Mouse (Mus musculus) heart, adult 11 months (tissue): Measurements from ENCODE around the gene Usp15.

ENCODE experiments used
- DNase-seq: peaks from one replicate; pipeline ENCODE4 v3.0.0; 2022

The Usp15 gene

DNA sequence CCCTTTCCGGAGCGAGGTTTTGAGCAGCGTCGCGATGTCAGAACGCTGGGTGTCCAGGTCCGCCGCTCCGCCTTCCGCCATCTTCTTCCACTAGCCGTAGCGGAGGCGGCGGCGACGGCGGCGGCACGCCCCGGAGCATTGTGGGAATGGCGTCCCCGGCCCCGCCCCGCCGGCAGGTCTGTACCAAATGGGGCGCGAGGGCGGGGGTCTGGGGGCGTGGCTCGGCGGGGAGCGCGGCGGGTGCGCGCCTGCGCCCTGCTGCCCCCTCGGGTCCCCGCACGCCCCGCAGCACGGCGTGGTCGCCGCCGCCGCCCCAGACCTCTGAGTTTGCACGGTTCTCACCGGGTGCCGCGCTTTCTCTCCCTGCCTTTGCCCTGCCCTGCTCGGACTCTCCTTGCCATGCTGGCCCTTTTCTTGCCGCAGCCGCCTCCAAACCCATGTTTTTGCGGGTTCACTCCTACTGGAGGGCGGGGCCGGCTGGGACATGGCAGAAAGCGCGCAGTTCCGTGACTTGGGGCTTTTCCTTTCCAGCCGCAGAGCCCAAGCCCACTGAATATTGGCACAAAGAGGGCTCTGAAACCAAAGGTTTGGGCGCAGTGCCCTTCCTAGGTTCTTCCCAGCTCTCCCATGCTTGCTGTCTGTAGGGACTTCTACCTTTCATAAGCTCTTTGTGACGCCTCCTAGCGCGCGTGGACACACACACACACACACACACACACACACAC lies at the start of gene Usp15:
Gene Usp15, minus strand, starts transcription at position 161 of the 725 bp plus-strand sequence.
- DNase-seq = peak; percentile 99

DNA sequence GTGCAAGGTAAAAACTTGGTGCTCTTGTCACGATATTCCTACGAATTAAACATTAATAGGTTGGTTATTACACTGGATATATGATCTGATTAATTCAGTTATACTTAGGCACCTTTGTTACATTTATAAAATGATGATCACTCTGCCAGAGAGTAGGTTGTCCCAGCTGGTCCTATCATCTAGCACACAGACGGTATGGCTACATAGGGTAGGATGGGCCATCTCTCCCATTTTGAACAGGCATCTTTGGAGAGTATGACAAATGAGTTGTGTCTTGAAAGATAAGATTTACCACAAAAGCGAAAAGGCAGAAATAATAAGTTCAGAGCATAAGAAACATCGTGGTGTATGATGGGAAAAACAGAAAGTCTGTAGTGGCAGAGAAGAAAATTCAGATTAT lies 32.6 kb upstream of the Usp15 start:
- no peak for DNase-seq

DNA sequence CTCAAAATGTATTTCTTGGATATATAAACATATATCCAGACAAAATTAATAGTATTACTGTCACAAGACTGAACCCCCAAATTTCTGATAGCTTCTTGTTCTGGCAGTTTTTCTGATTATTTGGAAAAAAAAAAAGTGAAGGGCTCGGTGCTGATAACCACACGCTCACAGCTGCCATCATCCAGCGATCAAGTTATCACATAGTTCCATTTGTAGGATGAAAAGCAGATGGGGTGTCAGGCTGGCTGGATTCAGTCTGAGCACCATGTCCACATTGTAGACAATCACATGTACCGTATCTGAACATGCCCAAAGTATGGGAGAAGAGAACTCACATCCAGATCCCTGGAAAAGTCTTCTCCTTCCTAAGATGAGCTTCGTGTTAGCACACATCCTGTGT lies 26.0 kb upstream of the Usp15 start:
- DNase-seq = no peak

DNA sequence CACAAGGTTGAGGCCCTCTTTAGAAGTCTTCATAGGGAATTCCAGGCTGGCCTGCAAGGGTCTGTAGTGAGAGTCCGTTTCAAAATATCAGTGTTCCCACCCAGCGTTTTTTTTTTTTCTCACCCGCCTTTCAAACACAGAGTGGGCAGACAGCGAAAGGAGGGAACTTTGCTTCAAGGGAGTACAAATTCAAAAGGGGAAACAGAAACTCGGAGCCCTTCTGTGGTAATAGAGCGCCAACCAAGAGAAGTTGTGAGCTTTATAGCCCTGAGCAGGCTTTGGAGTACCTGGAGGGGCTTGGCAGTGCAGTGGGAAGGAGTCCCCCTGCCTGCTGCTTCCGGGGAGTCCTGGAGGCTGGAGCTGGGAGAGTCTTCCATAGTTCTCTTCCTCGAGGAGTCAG lies 12.7 kb upstream of the Usp15 start:
- DNase-seq = no peak

- DNase-seq = no peak
Observed at GRCm38 (mm10) chr10:123208336-123208735, 11.5 kb upstream of the Usp15 start.

- no peak for DNase-seq
Observed at GRCm38 (mm10) chr10:123206074-123206473, 9.3 kb upstream of the Usp15 start.

- DNase-seq = peak; percentile 4
Observed at GRCm38 (mm10) chr10:123205364-123205763, 8.6 kb upstream of the Usp15 start.

DNA sequence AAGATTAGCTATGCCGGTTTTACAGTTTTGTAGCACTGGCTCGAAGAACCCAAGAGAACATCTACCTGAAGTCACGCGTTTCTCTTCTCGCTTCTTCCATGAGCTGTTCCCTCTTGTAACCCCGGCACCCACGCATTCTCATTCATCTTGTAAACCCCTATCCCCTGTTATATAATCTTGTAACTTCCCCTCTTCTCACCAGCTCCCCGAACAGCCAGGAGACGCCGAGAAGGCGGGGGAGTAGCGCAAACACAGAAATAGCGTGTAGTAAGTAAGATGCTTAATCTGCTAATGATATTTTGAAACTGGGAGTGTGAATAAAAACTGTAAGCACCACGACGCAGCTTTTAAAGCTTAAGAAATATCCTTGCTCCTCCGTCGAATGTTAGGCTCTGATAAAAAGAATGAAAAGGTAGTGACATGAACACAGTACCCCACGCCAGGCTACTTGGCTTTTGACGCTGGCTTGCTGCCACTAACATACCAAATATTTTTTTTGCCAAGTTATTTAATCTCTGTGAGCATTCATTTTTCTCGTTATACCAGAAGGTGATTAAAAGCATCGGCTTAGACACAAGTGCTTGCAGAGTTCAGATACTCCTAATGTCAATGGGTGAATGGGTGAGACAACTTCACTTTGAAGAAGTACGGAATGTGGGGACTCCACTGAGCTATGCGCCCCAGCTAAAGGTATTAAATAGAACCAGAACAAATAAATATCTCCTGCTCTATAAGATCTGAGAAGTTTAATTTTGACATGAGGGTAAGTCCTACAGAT lies 5.4 kb upstream of the Usp15 start:
- peak; percentile 86 for DNase-seq

DNA sequence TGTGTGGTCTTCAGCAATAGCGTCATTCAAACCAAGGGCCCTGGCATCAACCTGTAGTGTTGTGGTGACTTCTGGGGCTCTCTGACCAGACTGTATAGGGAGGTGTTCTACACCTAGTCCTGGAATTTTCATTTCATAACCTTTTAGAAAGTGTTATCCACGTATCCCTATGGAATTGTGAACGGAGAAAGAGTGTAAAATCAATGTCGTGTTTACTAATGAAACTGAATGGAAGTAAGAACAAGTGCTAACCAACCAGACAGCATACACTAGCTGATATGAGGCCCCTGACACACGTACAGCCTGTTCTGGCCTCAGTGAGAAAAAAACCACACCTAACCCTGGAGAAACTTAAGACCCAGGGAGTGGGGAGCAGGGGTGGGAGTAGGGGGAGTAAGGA lies 4.6 kb upstream of the Usp15 start:
- no peak for DNase-seq

GRCm38 (mm10) chr10:123200996-123201395 lies 4.2 kb upstream of the Usp15 start:
- peak; percentile 83 for DNase-seq

DNA sequence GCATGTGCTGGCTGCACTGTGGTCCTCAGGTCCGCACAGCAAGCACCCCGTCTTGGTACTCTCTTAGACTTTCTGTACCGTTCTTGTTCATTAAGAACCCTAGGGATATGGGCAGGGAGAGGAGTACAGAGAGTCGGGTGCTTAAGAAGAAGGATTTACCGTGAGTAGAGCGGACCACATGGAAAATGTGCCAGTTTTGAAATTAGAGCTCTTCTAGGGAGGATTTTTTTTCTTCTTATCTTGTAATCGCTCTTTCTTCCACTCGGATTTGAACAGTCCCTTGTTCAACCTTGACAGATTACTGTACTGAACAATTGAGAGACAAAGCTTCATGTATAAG lies 3.5 kb upstream of the Usp15 start:
- DNase-seq = no peak

DNA sequence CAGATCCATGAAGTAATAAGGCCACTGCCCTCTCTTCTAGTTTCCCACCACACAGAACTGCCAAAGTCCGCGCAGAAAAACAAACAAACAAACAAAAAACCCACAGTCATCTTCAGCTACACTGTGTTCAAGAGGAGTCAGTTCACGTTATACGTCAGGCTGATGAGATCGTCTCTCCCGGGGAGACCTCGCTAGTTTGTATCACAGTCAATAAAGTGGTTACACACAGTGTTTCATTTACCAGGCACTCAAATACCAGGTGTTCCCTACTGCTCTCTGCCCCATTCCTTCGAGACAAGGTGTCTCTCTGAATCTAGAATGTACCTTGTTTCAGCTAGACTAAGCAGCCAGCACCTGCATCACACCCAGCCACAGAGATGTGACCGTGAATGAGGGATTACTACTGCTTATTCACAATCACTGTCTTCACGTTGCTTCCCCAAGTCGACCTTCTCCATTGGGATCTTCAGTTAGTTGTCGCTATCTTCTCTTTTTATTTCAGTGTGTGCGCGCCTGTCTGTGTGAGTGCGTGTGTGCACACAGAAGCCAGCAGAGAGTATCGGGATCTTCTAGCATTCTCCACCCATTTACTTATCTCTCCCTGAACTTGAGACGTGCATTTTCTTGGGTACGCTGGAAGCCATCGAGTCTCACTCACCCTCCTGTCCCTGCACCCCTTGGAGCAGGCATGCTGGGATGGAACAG lies 3.0 kb upstream of the Usp15 start:
- DNase-seq = no peak

GRCm38 (mm10) chr10:123199119-123199518 lies 2.3 kb upstream of the Usp15 start:
- no peak for DNase-seq

GRCm38 (mm10) chr10:123198183-123198582 lies 1.4 kb upstream of the Usp15 start:
- no peak for DNase-seq

DNA sequence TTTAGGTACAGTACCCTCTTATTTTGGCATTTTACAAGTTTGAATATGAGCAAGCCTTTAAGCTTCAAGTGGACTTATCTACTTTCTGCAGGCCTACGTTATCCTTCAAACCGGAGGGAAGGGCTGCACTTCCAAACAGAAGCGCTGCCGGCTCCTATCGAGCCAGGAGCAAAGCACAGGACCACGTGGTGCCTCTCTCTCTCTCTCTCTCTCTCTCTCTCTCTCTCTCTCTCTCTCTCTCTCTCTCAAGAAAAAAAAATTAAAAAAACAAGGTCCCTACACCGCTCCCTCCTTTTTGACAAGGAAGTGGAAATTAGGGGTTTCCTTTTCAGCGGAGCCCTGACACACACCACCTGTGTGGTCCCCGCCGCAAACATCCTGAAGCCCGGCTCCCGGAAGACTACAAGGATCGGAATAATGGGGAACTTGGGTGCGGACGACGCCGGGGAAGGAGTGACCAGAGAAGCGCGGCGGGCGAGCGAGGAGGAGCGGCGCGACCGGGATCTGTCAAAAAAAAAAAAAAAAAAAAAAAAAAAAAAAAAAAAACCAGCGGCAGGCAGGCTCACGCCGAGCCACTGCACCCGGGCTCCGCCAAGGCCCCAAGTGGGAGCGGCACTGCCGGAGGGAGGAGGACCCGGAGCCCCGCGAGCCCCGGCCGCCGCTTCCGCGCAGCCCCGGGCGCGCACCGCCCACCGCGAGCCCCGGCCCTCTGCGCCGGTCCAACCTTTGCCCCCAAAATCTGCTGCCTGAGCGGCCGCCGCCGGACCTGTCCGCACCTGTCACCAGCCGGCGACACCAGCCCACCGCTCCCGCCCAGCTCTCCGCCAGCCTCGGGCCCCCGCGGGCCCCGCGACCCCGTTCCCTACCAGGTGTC lies 597 bp downstream of the Usp15 start:
- no peak for DNase-seq

DNA sequence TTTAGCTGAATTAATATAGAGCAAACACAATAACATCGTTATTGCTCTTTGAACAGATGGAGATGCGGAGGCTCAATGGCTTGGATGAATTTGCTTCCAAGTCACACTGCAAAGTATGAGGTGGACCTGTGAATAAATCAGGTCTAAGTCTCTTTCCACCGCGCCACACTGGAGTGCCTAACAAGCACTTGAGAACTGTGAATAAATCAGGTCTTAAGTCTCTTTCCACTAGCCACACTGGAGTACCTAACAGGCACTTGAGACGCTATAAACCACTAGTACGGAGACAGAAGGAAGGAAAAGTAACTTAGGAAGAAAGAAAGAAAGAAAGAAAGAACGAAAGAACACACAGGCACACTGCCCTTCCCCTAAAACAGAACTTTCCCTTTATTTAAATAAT lies 1.3 kb downstream of the Usp15 start:
- no peak for DNase-seq

DNA sequence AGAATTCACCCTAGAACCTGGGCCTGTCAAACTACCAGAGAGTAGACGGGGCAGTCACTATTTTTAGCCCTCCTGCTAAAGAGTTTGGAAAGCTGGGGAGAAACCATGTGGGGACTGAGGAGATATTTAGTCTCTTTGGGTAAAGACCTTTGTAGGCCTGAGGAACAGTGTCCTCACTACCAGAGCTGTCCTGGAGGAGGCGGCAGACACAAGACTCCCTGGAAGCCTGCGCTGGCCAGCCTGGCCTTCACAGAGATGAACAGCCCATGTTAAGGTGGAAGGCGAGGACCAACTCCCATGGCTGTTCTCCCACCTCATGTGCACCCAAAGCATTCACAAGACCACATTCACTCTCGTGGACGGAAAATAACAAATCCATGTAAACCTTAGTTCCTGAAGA lies 5.8 kb downstream of the Usp15 start:
- no peak for DNase-seq

- peak; percentile 79 for DNase-seq
Observed at GRCm38 (mm10) chr10:123187337-123187736, 9.5 kb downstream of the Usp15 start.

GRCm38 (mm10) chr10:123185907-123186306 lies 10.9 kb downstream of the Usp15 start:
- DNase-seq = no peak

DNA sequence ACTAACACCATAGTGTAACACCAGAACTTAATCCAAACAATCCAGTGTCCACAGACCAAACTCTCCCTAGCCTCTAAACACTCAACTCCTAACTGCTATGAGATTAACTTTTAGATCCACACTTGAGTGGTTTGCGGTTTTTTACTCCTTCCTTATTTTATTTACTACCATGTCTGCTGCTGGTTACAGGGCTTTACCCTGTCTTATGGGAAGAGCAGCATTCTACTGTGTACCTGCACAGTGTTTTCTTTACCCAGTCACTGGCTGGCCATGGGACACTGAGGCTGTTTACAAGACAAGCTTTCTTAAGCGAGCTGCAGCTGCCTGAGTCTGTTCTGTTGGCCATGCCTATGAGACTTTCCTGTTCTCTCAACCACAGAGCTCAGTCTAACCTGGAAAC lies 13.1 kb downstream of the Usp15 start:
- DNase-seq = no peak

GRCm38 (mm10) chr10:123183243-123183642 lies 13.6 kb downstream of the Usp15 start:
- DNase-seq = peak; percentile 93

DNA sequence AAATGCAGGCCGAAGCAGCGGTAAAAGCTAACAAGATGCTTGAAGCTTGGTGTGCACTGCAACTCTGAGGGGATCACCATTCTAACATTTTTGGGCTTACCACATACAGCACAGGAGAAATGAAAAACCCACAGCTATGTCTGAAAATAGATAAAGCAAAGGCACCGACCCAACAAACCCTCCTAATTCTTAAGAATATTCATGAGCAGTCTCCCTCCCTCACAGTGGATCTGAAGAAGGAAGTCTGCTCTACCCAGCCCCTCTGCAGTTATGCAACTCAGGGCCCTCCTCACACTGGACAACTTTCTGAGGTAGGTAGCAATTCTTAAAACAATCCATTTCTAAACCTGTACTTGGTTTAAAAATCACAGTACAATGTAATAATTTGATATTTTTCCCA lies 14.4 kb downstream of the Usp15 start:
- no peak for DNase-seq

GRCm38 (mm10) chr10:123175771-123176170 lies 21.0 kb downstream of the Usp15 start:
- no peak for DNase-seq
